Mouse (Mus musculus) brain, adult 2 months (tissue): ENCODE results near the gene Kcnf1.
A peak's percentile ranks its signal among the peaks of the same experiment; 100 is the strongest.
"Not testable (repeated sequence)": the region's sequence is repeated elsewhere in the genome, so short reads cannot be mapped to it uniquely, and the experiment has no call there.

Source experiments
- DNase-seq: peaks from one replicate; pipeline ENCODE4 v3.0.0; 2011; ENCODE audit warnings: low read depth, low spot score

Kcnf1 gene

GRCm38 (mm10) chr12:17159549-17159948 lies 17.1 kb downstream of the Kcnf1 start:
- DNase-seq: peak; percentile 80

GRCm38 (mm10) chr12:17157558-17157957 lies 19.1 kb downstream of the Kcnf1 start:
- peak; percentile 66 for DNase-seq

- peak; percentile 75 for DNase-seq
Observed at GRCm38 (mm10) chr12:17155781-17156180, 20.9 kb downstream of the Kcnf1 start.

- peak; percentile 94 for DNase-seq
Observed at GRCm38 (mm10) chr12:17152840-17153239, 23.8 kb downstream of the Kcnf1 start.

GRCm38 (mm10) chr12:17148920-17149319 lies 27.8 kb downstream of the Kcnf1 start:
- DNase-seq: peak; percentile 85

GRCm38 (mm10) chr12:17141791-17142190 lies 34.9 kb downstream of the Kcnf1 start:
- peak; percentile 69 for DNase-seq

GRCm38 (mm10) chr12:17140436-17140835 lies 36.3 kb downstream of the Kcnf1 start:
- peak; percentile 80 for DNase-seq

- DNase-seq: no peak
Observed at GRCm38 (mm10) chr12:17134546-17135096, 42.1 kb downstream of the Kcnf1 start.

GRCm38 (mm10) chr12:17132243-17132642 lies 44.4 kb downstream of the Kcnf1 start:
- DNase-seq: peak; percentile 72

GRCm38 (mm10) chr12:17131563-17131962 lies 45.1 kb downstream of the Kcnf1 start:
- no peak for DNase-seq

- not testable (repeated sequence) for DNase-seq
Observed at GRCm38 (mm10) chr12:17122881-17123280, 53.8 kb downstream of the Kcnf1 start.
